Mouse (Mus musculus) hindbrain, embryonic 15.5 days (tissue): Measurements from ENCODE around the gene Wtip. TPM values are rescaled to one million over a fixed set of nuclear protein-coding genes. Genes with fewer than 3 reads are reported as not detected.
"Not testable (repeated sequence)": the region's sequence is repeated elsewhere in the genome, so short reads cannot be mapped to it uniquely, and the experiment has no call there.

Experiments
- ATAC-seq: fragments of 200-750 bp; cut with Nextera tagmentation; 2 replicates; pipeline ENCODE4 v1.8.0; 2017; ENCODE audit warnings: low read depth, moderate number of reproducible peaks, moderate TSS enrichment; ENCODE audit not compliant: low FRiP score
- H3K27ac ChIP-seq: fragments of 300-500 bp; sonication (generic); replicated peaks from 2 replicates; pipeline ENCODE4 v1.5.1; 2015; ENCODE audit warnings: mild to moderate bottlenecking, inconsistent platforms
- H3K27me3 ChIP-seq: fragments of 300-500 bp; sonication (generic); 2 replicates; pipeline ENCODE4 v1.6.1; 2015; ENCODE audit warnings: control low read depth, inconsistent platforms
- H3K36me3 ChIP-seq: fragments of 300-500 bp; sonication (generic); 2 replicates; pipeline ENCODE4 v1.6.1; 2015; ENCODE audit warnings: control low read depth, inconsistent platforms
- H3K4me1 ChIP-seq: fragments of 300-500 bp; sonication (generic); replicated peaks from 2 replicates; pipeline ENCODE4 v1.6.1; 2015; ENCODE audit warnings: control low read depth, inconsistent platforms
- H3K4me2 ChIP-seq: fragments of 300-500 bp; sonication (generic); 2 replicates; pipeline ENCODE4 v1.6.1; 2015; ENCODE audit warnings: moderate library complexity, mild to moderate bottlenecking, inconsistent platforms
- H3K4me3 ChIP-seq: fragments of 300-500 bp; sonication (generic); 2 replicates; pipeline ENCODE4 v1.5.1; 2015; ENCODE audit warnings: mild to moderate bottlenecking, inconsistent platforms
- H3K9ac ChIP-seq: fragments of 300-500 bp; sonication (generic); 2 replicates; pipeline ENCODE4 v1.6.1; 2015; ENCODE audit warnings: inconsistent platforms
- H3K9me3 ChIP-seq: fragments of 300-500 bp; sonication (generic); 2 replicates; pipeline ENCODE4 v1.6.1; 2016; ENCODE audit warnings: control low read depth, inconsistent platforms
- WGBS: fragments of 180-500 bp; shearing (Covaris S2); methylation state at CpG from one replicate; pipeline ENCODE4 v1.1.7; 2015; 5-methylcytosine and 5-hydroxymethylcytosine counted together
- polyA plus RNA-seq: library from polyadenylated mRNA; unstranded; fragments of >200 nt; fragmentation: Nextera tagmentation; extraction: Ambion mirVana; gene quantifications from 2 replicates; pipeline ENCODE4 v1.2.1, GENCODE M21; 2015

Wtip gene
- polyA plus RNA-seq, 1 experiment from 2014 or later, result 5.9 TPM

DNA sequence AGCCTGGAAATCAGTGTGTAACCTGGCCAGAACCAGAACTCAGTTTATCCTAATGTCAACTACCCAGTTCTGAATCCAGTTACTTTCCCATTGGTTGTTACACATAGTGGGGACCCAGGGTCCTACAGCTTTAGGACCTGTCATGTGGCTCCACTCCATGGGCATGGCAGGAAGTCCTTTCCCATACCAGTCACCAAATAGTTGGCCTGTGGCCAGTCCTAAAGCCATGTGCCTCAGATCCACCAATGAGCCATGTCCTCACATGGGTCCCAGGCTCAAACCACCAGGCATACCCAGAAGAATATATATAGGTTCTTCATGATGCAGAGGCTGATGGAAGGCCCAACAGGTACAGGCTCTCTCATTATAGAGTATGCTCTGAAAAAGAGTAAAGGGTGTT lies 31.8 kb downstream of the Wtip start:
- Histone ChIP-seq H3K4me3 (no peak overlapping the region), H3K4me1 (no peaks in the 10 kb centered on the region), H3K36me3 (no peaks in the 10 kb centered on the region), H3K27ac (no peak overlapping the region), H3K4me2 (no peak overlapping the region), H3K27me3 (no peaks in the 10 kb centered on the region), H3K9ac (no peak overlapping the region), H3K9me3 (no peaks in the 10 kb centered on the region)
- ATAC-seq, result no peak

GRCm38 (mm10) chr7:34100002-34100401 lies 33.1 kb downstream of the Wtip start:
- no peak overlapping the region for H3K4me2 ChIP-seq
- no peak overlapping the region for H3K27ac ChIP-seq
- no peaks in the 10 kb centered on the region for H3K27me3 ChIP-seq
- no peak overlapping the region for H3K4me3 ChIP-seq
- no peaks in the 10 kb centered on the region for H3K4me1 ChIP-seq
- 73% methylated on average over 2 of the region's 2 CpGs for WGBS
- no peak for ATAC-seq
- H3K9me3 ChIP-seq, result 0 out of 2 replicates have a peak, but pooled peaks cover 4% of the 10 kb centered on the region
- H3K9ac ChIP-seq, result no peak overlapping the region
- H3K36me3 ChIP-seq, result no peaks in the 10 kb centered on the region

GRCm38 (mm10) chr7:34094911-34095481 lies 38.1 kb downstream of the Wtip start, which contains the start of gene Scgb1b30:
Gene Scgb1b30 (plus strand): TSS chr7:34095431.
- H3K27ac ChIP-seq, result no peak within 1 kb of the TSS
- H3K4me3 ChIP-seq, result no peak within 1 kb of the TSS
- no peaks in the 10 kb centered on the region for H3K4me1 ChIP-seq
- H3K9me3 ChIP-seq, result 0 out of 2 replicates have a peak, but pooled peaks cover 4% of the 10 kb centered on the region
- H3K27me3 ChIP-seq, result no peaks in the 10 kb centered on the region
- no peaks in the 10 kb centered on the region for H3K36me3 ChIP-seq
- H3K4me2 ChIP-seq, result no peak within 1 kb of the TSS
- WGBS, result 75% methylated on average over 3 of the region's 3 CpGs
- no peak for ATAC-seq
- H3K9ac ChIP-seq, result no peak within 1 kb of the TSS

GRCm38 (mm10) chr7:34068132-34068531 lies 64.9 kb downstream of the Wtip start:
- H3K27me3 ChIP-seq, H3K27ac ChIP-seq, H3K4me2 ChIP-seq, H3K36me3 ChIP-seq, H3K4me3 ChIP-seq, H3K9ac ChIP-seq, ATAC-seq, H3K4me1 ChIP-seq, H3K9me3 ChIP-seq: not testable (repeated sequence)
- 90% methylated on average over 5 of the region's 5 CpGs for WGBS

Other genes starting within 250 kb of the Wtip start
- not detected in 2 replicates for gene Scgb2b26, start 188.2 kb downstream of the Wtip start, polyA plus RNA-seq
- not detected in 2 replicates for gene Scgb2b27, start 119.3 kb downstream of the Wtip start, polyA plus RNA-seq
- gene Scgb1b27, start 111.8 kb downstream of the Wtip start, polyA plus RNA-seq, result not detected in 2 replicates
- not detected in 2 replicates for gene Scgb1b30, start 37.8 kb downstream of the Wtip start, polyA plus RNA-seq
- 156 and 162 TPM in 2 replicates for gene Uba2, start 36.3 kb upstream of the Wtip start, polyA plus RNA-seq
- gene Pdcd2l, start 63.4 kb upstream of the Wtip start, polyA plus RNA-seq, result 71.8 and 82.6 TPM in 2 replicates
- gene Gpi1, start 97.1 kb upstream of the Wtip start, polyA plus RNA-seq, result 300 and 313 TPM in 2 replicates
- gene Gm6096, start 117.8 kb upstream of the Wtip start, polyA plus RNA-seq, result not detected in 2 replicates
- gene 4931406P16Rik, start 180.3 kb upstream of the Wtip start, polyA plus RNA-seq, result 32.2 and 33.3 TPM in 2 replicates